Mouse (Mus musculus) naive thymus-derived CD4-positive, alpha-beta T cell, adult 5 months (primary cell): ENCODE results near the gene Olfr1465. TPM values are rescaled to one million over a fixed set of nuclear protein-coding genes. Genes with fewer than 3 reads are reported as not detected.

Experiments
- polyA plus RNA-seq: library from polyadenylated mRNA; unstranded; fragments of 100-300 nt; shearing (Covaris generic); gene quantifications from one replicate; pipeline ENCODE4 v1.2.1, GENCODE M21; 2017

Gene Olfr1465
- not detected for polyA plus RNA-seq

DNA sequence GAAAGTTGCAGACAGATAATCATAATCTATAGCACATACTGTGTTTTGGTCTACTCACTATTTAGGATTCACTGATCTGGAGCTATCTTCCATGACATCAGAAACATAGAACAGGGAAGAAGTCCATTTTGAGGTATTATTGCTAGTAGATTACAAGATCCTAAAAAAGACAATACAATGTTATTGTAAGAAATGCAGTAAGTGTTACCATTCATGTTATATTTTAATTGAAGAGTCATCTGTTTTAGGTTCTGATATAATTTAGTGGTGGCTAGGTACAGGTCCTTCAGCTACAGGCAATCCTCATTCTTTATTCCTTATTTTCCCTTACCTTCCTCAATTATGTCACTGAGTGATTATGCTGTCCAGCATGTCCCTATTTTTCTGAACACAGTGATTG lies at the start of gene Olfr1465:
Gene Olfr1465, minus strand, starts transcription at position 101 of the 400 bp plus-strand sequence.

DNA sequence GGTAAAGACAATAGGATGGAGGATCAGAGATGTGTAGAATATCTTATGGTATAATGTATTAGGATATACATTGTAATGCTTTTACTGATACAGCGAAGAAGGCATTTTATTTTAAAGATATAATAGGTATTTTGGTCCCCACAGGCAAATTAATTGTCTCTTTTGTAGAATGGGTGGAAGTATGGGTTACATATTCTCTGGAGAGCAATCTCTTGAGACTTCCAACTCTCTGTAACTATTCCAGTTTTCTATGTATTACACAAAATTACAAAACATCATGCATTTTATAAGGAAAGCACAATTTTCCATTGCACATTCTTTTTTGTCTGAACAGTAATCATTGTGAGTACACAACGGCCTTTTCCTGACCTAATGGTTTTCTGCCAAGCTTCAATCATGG lies 46.6 kb upstream of the Olfr1465 start, which contains the start of gene Olfr1467:
Gene Olfr1467, plus strand, starts transcription at position 301 of the 400 bp plus-strand sequence.

DNA sequence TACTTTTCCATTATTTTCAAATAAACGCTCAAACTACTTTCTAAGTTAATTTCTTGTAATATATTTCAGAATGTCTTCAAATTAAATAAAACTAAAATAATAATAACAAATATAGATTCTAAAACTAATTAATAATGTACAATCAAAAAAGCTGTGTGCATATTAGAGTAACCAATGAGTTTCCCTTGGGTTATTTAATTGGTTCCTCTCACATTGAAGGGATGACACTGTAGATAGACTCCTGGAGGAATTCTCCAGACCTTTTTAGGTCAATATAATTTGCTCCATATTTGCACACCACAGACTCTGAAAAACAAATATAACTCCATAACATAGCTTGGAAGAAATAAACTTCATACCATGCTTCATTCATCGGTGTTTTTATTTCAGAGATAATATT lies 23.2 kb upstream of the Olfr1465 start, which contains the start of gene Olfr1466:
Gene Olfr1466, plus strand, starts transcription at position 301 of the 400 bp plus-strand sequence.

Other genes starting within 250 kb of the Olfr1465 start
- gene Olfr1457, start 217.7 kb downstream of the Olfr1465 start, polyA plus RNA-seq = not detected
- not detected for gene Olfr1458, start 208.8 kb downstream of the Olfr1465 start, polyA plus RNA-seq
- gene Olfr1459, start 166.0 kb downstream of the Olfr1465 start, polyA plus RNA-seq = not detected
- not detected for gene Olfr1461, start 152.5 kb downstream of the Olfr1465 start, polyA plus RNA-seq
- gene Olfr1462, start 129.8 kb downstream of the Olfr1465 start, polyA plus RNA-seq = not detected
- gene Olfr1463, start 84.2 kb downstream of the Olfr1465 start, polyA plus RNA-seq = not detected
- gene Olfr1466, start 23.3 kb upstream of the Olfr1465 start, polyA plus RNA-seq = not detected
- not detected for gene Olfr1467, start 46.7 kb upstream of the Olfr1465 start, polyA plus RNA-seq
- 0.39 TPM for gene Olfr1469, start 92.3 kb upstream of the Olfr1465 start, polyA plus RNA-seq
- gene Olfr1471, start 127.9 kb upstream of the Olfr1465 start, polyA plus RNA-seq = not detected
- not detected for gene Olfr1472, start 140.5 kb upstream of the Olfr1465 start, polyA plus RNA-seq
- not detected for gene Olfr1474, start 154.0 kb upstream of the Olfr1465 start, polyA plus RNA-seq
- gene Olfr1475, start 164.7 kb upstream of the Olfr1465 start, polyA plus RNA-seq = not detected
- 0.11 TPM for gene Olfr1477, start 185.0 kb upstream of the Olfr1465 start, polyA plus RNA-seq
- gene Olfr1480, start 212.4 kb upstream of the Olfr1465 start, polyA plus RNA-seq = not detected